Mouse (Mus musculus) natural killer cell, adult 2 months (primary cell): ENCODE results near the gene Myh6.
"Not testable (repeated sequence)": the region's sequence is repeated elsewhere in the genome, so short reads cannot be mapped to it uniquely, and the experiment has no call there.

Source experiments
- DNase-seq, 2 experiments: peaks; one replicate each; pipeline ENCODE4 v3.0.0; 2022; ENCODE audit warnings: low spot score in 2 of 2

Gene Myh6

DNA sequence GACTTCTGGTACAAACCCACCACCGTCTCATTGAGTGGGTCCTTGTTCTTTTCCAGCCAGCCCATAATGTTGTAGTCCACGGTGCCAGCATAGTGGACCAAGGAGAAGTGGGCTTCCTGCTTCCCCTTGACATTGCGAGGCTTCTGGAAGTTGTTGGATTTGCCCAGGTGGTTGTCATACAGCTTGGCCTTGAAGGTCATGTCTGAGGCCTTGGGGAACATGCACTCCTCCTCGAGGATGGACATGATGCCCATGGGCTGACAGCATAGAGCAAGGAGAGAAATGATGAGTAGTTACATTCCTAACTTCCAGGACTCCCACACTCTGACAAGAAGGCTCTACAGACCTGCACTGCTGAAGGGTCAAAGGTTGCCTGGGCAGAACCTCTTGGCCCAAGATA is 8.2 kb downstream of the Myh6 start:
- DNase-seq, result no peak

DNA sequence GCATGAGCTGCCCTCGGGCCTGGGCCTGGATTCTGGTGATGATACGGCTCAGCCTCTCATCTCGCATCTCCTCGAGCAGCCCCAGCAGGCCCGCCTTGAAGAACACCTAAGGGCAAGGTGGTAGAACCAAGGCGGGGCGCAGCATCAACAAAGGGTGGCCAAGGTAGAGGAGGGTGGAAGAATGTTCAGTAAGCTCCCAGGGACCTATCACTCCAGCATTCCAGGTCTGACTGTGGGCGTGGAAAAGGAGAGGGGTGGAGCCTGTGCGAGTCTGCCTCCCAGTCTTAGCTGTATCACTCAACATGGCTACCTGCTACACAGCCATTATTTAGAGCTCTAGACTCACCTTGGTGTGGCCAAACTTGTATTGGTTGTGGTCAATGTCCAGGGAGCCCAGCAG is 10.2 kb downstream of the Myh6 start:
- no peak for DNase-seq

DNA sequence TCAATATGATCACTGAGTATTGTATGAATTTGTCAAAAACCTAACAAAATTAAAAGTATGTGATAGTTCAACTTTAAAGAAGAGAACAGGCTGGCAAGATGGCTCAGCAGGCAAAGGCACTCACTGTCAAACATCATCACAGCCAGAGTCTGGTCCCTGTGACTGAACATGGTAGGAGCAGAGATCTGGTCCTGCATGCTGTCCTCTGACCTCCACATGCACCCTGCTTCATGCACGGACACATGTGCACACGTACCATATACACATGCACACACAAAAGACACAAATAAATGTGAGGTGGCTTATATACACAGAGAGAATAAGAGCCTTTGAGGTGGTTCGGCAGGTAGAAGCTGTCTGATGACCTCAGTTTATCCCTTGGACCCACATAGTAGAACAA is 11.2 kb downstream of the Myh6 start:
- DNase-seq, result no peak

DNA sequence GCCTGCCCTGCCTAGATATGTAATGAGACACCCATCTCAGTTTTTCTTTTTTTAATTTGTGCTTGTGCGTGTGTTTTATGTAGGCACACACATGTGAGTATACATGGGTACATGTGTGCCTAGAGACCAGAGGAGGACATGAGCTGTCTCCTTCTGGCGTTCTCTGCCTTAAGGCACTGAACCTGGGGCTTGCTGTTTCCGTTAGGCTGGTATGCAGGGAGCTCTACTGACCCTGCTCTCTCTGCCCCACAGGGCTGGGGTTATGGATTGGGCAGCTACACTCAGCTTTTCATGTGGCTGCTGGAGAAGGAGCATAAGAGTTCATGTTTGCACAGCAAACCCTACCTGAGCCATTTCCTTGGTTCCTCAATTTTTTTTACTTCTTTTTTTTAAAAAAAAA is 12.3 kb downstream of the Myh6 start:
- DNase-seq, result no peak

DNA sequence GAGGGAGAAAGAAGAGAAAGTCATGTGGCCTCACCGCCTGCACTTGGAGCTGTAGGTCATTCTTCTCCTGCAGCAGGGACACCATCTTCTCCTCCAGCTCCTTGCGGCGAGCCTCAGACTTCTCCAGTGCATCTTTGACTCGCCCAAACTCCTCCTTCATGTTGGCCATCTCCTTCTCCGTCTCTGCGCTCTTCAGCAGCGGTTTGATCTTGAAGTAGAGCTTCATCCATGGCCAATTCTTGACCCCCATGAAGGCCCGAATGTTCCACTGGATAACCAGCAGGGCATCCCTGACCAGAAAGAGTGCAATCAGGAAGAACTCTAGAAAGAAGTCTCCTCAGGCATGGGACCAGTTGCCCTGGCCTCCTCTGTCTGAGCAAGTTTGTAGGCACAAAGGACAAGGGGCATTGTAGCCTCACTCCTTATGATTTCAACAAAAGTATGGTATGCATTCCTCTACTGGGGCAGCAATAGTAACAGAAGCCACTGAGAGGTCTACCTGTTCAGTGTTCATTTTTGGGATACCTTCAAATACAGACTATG is 13.0 kb downstream of the Myh6 start:
- DNase-seq, result no peak

DNA sequence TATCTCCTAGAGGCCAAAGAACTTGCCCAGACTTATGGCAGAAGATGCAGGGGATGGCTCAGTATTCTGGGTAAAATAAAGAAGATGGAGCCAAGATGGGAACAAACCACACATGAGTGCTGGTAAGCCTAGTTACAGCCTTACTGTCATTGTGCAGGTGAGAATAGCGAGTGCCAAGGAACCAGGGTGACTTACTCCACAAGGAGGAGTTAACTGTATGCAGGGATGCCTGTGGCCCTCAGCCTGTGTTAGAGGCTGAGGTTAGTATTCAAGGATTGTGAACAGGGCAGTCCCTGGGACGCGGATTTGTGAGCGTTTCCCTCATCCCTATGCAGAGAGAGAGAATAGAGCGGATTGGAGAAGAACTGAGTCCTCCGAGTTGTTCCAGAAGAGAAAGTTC is 15.1 kb downstream of the Myh6 start:
- no peak for DNase-seq

DNA sequence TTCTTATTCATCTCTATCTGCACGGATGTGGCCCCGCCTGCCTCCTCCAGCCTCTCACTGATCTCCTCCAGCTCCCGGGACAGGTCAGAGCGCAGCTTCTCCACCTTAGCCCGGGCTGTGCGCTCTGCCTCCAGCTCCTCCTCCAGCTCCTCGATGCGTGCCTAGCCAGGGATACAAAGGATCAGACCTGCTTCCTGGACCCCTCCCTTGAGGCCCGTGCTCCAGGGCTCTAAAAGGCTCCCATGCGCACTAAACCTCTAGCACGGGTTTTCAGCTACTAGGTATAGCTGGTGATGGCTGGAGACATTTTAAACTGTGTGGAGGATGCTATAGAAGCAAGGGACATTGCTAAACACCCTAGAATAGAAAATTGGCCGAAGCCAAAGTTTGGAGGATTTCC is 16.2 kb downstream of the Myh6 start:
- no peak for DNase-seq

DNA sequence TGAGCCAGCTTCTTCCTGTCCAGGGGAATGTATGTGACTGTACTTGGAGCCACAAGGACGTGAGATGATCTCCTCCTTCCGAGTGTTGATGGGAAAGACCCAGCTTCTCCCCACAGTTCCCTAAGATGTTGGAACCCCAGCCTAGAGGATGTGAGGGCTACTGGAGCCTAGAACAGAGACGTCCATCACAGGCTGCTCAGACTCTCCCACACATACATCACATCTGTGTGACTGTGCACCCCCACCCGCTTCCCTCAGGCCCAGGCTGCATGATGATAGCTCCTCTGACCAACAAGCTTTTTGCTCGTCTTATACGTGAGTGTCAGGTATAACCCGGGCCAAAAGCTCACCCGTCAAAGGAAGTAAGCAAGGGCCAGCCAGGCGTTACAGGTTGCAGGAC is 17.9 kb downstream of the Myh6 start:
- no peak for DNase-seq

DNA sequence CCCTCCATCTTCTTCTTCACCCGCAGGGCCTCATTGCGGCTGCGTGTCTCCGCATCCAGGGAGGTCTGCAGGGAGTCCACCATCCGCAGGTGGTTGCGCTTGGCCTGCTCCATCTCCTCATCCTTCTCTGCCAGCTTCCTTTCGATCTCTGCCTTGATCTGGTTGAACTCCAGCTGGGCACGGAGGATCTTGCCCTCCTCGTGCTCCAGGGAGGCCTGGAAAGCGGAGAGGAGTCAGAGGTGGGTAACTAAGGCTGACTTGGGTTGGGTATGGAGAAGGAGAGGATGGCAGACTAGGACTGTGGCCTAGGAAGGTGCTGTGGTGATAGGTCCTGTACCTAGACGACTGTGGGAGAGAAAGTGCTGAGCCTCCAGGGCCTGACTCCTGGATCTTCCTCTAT is 19.7 kb downstream of the Myh6 start:
- not testable (repeated sequence) for DNase-seq

DNA sequence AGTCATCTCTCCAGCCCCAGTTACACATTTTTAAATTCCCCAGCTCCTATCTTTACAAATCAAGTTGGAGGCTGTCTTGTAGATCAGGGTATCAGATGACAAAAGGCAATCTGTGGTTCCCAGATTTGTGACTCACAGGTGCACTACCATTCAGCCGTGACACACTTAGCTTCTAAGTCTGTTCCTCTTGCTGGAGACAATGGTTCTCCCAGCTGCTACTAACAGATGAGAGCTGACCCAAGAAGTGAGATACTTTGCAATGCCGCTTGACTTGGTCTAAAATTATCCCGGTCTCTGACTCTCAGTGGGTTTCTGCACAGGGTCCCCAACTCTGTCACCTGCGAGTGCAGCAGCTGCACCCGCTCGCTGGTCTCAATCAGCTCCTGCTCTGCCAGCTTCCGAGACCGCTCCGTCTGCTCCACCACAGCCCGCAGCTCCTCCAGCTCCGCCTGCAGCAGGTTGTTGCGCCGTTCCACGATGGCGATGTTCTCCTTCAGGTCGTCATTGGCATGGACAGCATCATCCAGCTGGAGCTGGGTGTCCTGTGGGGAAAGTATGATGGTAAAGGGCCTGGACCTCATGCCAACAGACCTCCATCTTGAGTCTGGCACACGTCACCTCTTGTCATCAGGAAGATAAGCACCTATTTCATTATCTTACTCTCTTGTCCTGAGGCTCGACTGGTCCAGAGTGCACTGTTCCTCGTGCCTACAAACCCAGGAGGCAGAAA is 20.6 kb downstream of the Myh6 start:
- no peak for DNase-seq

DNA sequence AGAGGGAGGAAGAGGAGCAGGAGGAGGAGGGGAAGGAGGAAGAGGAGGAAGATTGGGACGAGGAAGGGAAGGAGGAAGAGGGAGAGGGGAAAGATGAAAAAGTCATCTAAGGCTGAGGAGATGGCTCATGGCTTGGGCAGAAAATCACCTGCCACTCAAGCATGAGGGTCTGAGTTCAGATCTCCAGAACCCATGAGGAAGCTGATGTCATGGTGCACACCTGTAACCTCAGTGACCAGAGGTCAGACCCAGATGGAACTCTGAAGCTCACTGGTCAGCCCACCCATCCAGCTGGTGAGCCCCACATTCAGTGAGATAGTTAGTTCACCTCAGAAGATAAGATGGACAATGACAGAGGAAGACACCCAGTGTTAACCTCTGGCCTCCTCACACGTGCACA is 21.8 kb downstream of the Myh6 start:
- DNase-seq, result no peak

DNA sequence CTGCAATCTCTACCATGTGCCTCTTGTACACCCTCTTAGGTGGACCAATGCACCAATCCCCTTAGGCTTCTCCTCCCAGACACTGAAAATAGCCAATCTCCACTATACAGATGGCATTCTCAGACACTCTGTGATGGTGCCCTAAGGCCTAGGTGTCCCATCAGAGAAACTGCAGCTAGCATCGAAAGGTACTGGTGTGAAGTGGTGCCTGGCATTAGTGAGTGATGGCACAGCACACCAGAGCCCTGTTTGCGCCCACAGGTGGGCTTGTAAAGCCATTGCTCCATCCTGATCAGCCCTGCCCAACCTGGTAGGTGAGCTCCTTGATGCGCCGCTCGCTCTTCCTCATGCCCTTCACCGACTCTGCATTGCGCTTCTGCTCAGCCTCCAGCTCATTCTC is 22.8 kb downstream of the Myh6 start:
- DNase-seq, result no peak

DNA sequence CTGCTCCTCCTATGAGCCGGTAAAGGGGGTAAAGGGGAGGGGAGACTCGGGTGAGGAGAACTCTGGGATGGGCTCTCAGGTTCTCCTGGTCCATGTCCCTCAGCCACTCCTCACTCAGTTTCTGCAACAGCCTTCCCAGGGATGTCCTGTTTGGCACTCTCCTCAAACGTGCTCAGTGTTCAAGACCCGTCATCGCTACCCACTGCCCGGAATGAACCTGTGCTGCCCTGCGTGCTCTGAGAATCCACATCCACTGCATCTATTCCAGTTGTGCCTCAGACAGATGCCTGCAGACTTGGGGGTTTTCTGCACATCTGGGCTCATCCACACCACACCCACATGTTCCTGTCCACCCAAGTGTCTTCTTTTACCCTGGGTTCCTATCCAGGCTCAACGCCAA is 24.2 kb downstream of the Myh6 start:
- DNase-seq, result no peak

DNA sequence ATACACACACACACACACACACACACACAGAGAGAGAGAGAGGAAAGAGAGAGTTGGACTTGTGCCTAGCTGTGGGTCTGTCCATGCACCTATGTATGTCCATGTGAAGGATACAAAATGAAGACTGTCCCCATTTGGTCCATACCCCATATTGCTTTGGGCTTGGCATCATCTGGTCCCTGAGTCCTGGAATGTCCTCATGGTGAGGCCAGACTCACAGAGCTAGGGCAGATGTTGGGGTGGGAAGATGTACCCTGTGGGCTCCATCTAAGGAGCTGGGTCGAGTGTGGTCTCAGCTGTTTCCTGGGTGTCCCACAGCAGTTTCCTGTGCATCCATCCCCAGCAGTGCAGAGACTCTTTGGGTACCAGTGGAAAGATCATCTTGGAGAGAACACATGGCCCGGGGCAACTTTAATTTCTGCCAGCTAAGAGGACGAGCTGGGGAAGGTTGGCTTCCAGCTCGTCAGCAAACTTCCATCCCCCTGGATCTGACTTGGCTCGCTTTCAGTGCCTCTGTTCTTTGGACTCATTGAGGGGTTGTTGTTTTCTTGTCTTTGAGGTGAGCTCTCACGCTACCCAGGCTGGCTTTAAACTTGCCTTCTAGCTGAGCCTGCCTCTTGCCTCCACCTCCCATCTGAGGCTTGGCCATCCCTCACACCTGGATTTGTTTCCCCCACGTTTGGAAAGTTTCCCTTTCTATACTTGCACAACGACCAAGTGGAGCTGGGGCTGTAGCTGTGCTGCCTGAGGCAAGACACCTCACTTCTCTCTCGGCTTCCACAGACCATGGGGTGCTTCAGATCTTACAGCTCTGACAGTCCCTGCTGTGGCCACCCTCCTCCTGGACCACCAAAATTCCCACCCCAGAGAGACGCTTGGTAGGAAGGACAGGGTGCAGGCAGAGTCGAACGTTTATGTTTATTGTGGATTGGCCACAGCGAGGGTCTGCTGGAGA is 25.4 kb downstream of the Myh6 start:
- no peak for DNase-seq

DNA sequence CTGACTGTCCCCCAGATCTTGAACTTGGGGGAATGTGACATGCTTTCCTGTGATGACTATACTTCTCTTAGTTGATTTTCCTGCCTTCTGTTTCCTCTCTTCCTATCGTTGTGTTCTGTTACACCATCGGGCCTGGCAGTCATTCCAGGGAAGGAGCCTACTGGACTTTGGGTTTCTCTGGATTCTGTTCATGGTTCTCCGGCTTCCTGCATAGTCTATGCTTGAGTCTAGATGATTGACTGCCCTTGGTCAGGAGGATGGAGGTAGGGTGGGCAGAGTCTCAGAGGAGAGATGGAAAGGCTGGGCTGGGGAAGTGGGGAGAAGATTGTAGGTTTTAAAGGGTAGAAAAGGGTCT is 26.6 kb downstream of the Myh6 start:
- DNase-seq, result no peak

DNA sequence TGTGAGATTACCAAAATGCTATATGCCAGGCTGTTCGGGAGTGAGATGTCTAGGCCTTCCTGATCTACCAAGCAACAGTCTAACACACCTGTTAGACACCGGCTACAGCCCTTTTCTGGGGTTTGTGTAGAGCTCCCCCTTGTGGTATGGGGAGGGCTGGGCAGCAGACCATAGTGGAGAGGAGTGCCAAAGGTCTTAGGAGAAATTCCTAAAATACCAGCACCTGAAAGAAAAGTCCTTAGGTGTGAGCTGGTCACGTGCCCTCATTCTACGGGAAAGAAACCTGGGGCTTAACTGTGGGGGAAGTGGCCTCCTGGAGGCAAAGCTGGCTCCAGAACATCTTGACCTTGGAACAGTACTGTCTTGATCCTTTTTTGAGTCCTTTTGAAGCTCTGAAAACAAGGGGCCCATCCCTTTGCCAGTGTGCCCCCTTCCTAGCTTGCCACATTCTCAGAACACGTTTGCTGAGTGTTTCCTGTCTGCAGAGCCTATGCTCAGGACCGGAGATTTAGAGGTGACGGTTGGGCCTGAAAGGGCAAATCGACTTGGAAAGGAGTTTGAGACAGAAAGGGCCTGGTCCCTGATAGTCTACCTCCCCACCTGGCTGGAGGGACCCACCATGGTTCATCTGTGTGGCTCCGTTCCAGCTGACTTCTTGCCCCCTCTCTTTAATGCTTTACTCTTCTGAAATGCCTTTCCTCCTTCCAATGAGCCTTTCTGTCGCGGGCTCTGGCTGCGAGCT is 27.1 kb downstream of the Myh6 start:
- peak; percentile 40 to 62 for DNase-seq

DNA sequence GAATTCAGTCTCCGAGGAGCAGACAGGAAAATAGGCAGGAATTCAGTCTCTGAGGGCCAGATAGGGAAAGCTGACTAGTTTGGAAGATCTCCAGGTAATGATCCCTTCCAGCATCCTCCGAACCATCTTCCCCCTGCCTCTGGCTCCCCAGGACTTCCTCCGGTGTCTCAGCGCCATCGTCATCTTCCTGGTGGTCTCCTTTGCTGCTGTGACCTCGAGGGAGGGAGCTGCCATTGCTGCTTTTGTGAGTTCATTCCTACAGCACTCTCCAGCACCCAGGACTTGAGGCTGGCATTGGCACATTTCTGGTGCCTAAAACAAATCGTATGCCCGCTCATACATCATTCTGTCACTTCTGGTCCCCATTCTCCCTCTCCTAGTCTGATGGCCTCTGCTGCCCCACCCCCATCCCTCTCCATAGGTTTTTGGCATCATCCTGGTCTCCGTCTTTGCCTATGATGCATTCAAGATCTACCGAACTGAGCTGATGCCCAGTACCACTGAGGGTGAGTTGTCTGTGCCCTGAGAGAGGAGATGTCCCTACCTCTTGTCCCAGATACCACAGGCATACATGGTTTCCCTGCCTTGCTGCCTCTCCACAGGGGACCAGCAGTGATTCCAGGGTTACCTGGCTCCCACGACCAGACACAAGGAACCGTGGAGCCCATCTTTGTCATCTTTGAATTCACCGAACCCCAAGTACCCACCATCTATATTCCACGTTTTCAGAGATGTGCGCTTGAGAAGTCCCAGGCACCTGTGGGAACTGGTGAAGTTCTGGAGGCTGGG is 28.1 kb downstream of the Myh6 start:
- no peak for DNase-seq

DNA sequence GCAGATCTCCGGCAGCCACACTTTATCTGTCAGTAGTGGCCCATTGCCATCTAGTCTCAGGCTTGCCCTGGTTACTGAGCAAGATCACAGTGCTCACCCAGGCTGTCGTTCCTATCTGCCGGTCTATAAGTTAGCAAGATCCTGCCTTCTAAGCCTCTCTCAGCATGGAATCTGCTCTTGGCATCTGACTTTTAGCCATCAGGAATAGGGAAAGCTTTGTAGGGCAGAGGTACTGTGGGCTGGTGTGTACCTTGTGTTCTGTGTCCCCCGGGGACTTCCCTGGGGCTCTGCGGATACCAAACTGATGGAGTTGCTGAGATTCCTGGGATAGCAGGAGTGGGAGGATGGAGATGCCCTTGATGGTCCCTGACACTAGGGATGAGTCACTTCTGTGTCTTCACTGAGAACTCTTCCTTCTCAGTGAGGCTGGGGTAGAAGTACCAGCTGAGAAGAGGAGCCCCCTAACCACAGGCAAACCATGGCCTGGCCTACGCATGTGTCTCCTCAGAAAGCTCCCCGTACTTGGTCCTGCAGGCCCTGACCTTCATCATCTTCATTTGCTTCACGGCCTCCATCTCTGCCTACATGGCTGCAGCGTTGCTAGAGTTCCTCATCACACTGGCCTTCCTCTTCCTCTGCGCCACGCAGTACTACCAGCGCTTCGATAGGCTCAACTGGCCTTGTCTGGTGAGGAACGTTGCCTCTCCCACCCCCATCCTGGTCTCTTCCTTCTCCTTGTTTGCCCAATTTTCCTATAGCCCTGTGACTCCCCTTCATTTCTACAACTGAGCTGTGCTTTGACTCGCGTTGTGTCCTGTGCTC is 29.2 kb downstream of the Myh6 start:
- no peak for DNase-seq

DNA sequence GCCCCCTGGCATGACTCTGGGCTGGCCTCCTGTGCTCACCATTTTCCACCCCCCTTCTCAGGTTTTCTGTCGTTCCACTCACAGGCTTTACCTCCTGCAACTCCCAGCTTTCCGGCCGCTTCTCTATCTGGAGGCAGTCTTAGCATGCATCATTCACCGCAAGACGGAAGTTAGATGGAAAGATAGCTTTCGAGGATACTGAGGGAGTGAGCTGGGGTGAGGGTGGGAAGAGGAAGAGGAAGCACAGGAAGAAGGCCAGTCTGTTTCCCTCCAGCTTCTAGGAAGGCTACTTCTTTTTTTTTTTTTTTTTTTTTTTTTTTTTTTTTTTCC is 29.9 kb downstream of the Myh6 start:
- no peak for DNase-seq

DNA sequence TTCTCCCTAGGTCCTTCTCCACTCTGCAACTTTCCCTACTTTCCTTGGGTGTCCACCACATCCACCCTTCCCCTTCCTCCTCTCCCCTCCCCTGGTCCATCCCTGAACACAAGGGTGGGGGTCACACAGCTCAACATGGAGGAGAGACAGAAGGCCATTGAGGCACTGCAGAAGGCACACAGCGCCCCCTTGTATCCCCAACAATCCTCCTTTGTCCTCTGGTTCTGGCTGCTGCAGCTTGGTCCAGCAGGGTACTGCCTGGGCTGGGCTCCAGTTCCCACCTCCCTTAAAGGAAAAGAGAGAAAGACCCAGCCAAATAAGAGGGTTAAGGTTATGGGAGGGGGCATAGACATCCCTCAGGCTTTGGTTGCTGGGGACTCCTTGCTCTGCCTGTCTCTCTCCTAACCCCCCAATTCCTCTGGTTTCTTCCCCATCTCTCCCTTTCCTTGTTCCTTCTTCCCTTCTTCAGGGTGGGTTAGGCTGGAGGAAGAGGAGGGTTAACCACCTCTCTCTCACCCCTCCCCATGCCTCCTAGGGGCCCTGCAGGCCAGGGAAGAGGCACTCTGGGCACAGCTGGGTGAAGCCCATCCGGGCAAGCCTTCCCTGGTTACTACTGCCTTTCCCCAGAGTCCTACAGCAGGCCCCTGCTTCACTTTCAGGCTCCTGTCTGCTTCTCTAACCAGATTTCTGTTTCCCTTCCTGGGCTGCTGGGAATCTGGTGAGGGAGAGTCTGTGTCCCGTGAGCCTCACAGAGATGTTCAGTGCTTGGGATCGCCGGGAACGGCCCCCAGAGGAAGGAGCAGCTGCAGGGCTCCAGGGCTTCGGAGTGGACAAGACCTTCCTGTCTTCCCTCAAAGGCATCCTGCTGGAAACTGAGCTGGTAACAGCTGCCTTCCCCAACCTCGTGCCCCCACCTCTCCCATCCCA is 30.6 kb downstream of the Myh6 start, which contains the start of gene Cmtm5:
Gene Cmtm5, plus strand, starts transcription at position 358 of the 927 bp plus-strand sequence.
- DNase-seq, result no peak
